Mouse (Mus musculus): ENCODE measurements around the gene Bmt2. TPM values are rescaled to one million over a fixed set of nuclear protein-coding genes. Genes with fewer than 3 reads are reported as not detected.

Bmt2 gene
- total RNA-seq, 2 experiments from 2014 or later: 16.9 to 17.0 TPM

DNA sequence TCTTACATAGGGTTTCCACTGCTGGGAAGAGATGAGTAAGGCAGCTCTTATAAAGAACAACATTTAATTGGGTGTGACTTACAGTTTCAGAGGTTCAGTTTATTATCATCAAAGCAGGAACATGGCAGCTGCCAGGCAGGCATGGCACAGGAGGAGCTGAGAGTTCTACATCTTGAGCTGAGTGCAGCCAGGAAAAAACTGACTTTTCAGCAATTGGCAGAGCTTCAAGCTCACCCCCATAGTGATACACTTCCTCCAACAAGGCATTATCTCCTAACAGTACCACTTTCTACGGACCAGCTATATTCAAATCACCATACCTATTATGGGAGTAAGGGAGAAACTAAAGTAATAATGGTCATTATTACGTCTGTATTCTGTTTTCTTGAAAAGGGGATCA, 58.1 kb downstream of the Bmt2 start:
- DNase-seq (ENCODE audit: low spot score in 2 of 2): no peak

- DNase-seq (ENCODE audit: low spot score in 2 of 2): no peak
These were observed 60.7 kb downstream of the Bmt2 start for GRCm38 (mm10) chr6:13617110-13617509.

GRCm38 (mm10) chr6:13614568-13614967, 63.2 kb downstream of the Bmt2 start:
- DNase-seq (ENCODE audit: low spot score in 2 of 2): no peak

- DNase-seq (ENCODE audit: low spot score in 2 of 2): no peak
These were observed 64.1 kb downstream of the Bmt2 start for GRCm38 (mm10) chr6:13613671-13614070.

GRCm38 (mm10) chr6:13610869-13611268, 66.9 kb downstream of the Bmt2 start:
- no peak for DNase-seq (ENCODE audit: low spot score in 2 of 2)

GRCm38 (mm10) chr6:13609353-13610140, 68.2 kb downstream of the Bmt2 start:
- no peak for DNase-seq (ENCODE audit: low spot score in 2 of 2)

DNA sequence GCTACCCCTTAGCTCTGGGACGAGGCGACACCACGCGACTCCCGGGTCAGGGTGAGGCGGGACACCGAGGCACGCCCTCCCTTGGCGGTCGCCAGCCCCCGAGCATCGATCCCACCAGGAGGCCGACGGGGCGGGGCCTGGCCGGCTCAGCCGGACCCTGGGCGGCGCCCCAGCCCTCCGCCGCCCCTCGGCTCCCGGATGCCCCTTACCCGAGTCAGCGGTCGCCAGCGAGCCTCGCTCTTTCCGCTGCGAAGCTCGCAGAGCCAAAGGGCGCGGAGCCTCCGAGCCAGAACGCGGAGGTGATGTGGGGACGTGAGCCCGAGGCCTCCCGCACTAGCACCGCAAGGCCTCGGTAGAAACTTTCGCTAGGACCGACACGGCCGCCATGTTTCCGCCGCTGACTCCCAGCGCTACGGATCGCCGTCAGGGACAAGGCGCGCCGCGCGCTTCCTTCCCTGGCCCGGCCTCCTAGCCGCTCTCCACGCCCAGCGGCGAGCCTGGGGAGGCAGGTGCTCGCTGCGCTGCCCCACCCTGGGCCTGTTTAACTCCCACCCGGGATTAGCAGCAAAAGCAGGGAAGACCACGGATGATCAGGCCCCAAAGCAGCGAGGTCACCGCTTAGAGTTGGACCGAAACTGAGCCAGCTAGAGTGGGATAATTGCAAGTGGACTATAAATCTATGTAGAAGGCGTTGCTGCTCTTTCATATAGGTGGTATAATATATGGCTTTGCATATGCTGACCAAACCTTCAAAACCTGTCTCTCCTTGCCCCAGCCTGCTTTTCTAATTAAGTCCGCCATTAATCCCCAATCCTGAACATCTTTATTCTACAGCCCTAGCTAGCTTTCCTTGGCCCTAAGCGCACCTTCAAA, 69.9 kb downstream of the Bmt2 start, which contains the start of gene Tmem168:
Gene Tmem168, minus strand, starts transcription at position 480 of the 873 bp plus-strand sequence.
- peak; percentile 86 to 91 for DNase-seq (ENCODE audit: low spot score in 2 of 2)

DNA sequence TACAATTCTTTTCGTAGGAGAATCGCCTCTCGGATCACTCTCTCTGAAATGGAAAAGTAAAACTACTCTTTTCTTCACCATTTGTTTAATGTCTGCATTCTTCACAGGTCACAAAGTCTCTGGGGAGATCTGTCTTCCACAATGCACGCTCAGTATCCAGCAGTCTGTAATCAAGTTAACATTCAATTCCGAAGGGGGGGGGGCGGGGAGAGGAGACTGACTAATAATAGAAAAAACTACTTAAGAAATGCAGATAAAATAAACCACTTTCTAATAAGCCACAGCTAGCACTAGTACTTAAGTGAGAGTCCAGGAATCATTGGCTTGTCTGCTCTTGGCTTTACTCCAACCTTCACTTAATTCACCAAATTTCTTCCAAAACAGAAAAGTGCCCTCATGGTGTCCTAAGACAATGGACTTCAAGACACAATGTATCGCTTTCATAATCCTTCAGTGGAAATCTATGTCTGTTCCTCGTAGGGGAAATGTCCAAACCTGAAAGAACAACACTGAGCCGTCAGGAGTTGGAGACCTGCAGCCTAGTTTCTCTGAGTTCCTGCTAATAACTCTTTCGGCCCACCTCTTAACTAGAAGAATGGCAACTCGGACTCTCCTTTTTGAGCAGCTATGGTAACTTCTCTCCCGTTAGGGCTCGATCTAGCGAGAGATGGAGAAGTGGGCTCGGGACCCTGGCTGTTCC, 70.7 kb downstream of the Bmt2 start:
- DNase-seq (ENCODE audit: low spot score in 2 of 2): no peak

GRCm38 (mm10) chr6:13606394-13606793, 71.4 kb downstream of the Bmt2 start:
- DNase-seq (ENCODE audit: low spot score in 2 of 2): no peak

DNA sequence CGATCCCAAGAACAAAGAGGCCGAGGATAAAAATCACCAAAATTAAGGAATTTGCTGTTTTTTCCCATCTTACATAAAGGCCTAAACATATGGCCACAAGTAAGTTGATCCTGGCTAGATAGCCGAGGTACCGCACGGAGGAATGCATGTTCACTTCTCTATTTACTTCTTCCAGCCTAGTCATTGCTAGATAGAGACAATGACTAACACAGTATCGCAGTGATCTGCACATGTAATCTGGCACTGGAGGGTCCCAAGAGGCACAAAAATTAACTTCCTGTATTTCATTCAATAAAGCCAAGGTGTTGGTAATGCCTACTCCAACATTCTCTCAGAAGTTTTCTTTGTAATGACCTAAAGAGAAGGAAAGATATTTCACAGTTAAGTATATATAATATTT, 74.6 kb downstream of the Bmt2 start:
- DNase-seq (ENCODE audit: low spot score in 2 of 2): no peak

GRCm38 (mm10) chr6:13601587-13601986, 76.2 kb downstream of the Bmt2 start:
- DNase-seq (ENCODE audit: low spot score in 2 of 2): no peak

DNA sequence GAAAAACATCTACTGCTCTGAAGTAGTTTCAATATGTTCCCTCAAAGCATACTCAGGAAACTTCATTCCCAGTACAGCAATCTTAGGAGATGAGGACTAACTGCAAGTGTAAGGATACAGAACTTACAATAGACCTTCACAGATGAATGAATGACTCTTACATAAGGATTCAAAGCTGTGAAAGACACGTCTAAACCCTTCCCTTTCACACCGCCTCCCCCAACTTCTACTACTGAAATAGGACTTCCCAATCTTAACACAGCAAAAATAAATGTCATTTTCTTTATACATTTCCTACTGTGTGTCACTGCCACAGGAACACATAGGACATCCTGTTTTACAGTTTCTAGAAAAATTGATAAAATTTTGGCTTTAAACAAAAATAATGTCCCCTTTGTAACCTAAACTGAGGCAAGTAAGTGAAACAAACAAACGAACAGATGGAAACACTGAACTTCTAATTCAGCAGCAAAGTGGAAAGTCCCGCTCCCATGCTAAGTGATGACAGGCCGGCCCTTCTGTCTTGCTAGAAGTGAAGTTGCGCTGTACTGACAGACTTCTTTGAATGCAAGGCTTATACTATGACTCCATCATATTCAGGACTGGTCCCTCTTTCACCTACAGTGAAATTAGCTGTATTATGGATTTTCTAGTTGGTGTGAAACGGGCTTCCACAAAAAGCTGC, 79.4 kb downstream of the Bmt2 start:
- no peak for DNase-seq (ENCODE audit: low spot score in 2 of 2)

- DNase-seq (ENCODE audit: low spot score in 2 of 2): no peak
These were observed 84.9 kb downstream of the Bmt2 start for GRCm38 (mm10) chr6:13592729-13593345.

DNA sequence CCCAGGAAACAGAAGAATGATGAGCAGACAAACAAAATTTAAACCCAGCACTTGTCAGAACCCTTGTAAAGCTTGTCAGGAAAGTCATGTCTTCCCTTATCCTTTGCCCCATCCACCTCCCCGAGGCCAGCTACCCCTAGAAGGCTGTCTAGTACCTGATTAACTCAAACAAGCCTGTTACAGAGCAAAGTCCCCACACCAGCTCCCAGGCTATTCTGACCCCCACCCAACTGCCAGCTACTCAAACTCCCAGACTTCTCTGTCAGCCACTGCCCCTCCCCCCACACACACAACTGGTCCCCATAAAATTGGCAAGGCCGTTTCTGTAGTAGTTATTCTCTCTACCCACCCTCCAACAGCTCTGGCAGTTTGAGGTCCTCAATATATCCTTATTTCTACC, 91.2 kb downstream of the Bmt2 start:
- DNase-seq (ENCODE audit: low spot score in 2 of 2): no peak

DNA sequence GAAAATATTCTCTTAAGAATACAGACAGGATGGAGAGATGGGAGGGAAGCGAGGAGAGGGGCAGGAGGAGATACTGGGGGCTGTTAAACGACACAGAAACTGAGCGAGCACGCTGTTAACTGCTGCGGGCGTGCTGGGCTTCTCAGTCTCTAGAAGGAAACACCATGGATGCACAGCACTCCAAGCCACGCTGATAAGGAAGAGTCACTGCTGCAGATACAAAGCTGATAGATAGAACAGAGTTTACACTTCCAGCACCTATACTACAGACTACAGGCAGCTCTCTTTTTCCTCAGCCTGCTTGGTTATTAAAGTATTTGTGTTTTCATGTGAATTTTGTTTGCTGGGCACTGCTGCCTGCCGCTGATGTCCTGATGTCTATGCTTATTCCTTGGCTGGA, 91.6 kb downstream of the Bmt2 start:
- no peak for DNase-seq (ENCODE audit: low spot score in 2 of 2)

DNA sequence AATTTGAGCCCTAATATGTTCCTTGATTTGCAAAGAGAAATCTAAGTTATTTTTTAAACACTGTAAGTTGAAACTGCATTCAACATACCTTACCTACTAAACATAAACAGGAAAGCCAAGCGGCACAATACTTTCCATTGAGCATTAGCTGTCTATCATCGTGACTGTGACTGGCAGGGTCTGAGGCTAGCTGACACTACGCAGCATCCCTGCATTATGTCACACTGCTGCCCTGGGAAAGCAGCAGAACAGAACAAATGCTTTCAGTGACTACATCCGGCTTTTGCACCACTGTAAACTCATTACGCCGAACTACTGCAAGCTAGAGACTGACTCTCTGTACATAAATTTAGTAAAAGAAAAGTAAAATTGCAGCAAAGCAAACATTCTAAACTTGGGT, 93.0 kb downstream of the Bmt2 start:
- DNase-seq (ENCODE audit: low spot score in 2 of 2): no peak

DNA sequence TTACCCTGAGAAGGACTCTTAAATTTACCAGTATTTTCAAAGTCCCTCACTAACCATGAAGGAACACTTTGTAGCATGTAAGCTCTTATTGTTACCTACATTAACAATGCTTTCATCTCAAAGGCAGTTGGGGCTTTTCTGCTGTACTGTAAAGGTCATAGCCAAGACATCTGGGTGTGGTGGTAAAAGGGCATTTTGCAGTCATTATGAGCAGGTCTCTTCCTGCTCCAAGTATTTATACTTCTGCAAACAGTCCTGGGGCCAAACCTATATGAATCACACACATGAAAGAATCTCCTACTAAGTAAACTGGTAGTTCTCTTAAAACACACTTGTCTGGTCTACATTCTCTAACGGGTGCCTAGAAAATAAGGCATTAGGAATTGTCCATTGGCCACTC, 95.7 kb downstream of the Bmt2 start:
- DNase-seq (ENCODE audit: low spot score in 2 of 2): no peak
